Mouse (Mus musculus): ENCODE measurements around the gene Atp13a4. TPM values are rescaled to one million over a fixed set of nuclear protein-coding genes. Genes with fewer than 3 reads are reported as not detected.

Atp13a4 gene
- 0.16 TPM in 1 of 2 replicates, not detected in the other for total RNA-seq (2023)

DNA sequence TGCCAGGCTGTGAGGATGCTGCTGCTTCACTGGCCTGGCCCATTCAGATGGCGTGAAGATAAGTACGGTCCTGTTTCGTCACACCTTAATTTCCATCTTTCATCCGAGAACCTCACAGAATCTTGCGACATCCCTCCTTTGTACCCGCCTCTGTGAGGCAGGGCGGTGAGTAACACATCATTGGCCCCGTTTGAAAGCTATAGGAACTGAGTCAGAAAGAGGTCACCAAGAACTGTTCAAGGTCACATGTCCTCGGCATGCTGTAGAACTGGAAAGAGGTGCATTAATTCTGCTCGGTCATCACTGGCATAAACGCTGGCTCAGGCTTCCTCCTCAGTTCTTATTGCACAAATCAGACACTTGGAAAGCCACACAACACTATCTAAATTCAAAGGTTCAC lies at the start of gene Atp13a4:
Gene Atp13a4 (minus strand): TSS at position 36 of the 400 bp plus-strand sequence.

GRCm38 (mm10) chr16:29579167-29579786 lies 34.6 kb upstream of the Atp13a4 start, which contains the start of gene Opa1:
TSS of gene Opa1 (plus strand) at chr16:29579334.

DNA sequence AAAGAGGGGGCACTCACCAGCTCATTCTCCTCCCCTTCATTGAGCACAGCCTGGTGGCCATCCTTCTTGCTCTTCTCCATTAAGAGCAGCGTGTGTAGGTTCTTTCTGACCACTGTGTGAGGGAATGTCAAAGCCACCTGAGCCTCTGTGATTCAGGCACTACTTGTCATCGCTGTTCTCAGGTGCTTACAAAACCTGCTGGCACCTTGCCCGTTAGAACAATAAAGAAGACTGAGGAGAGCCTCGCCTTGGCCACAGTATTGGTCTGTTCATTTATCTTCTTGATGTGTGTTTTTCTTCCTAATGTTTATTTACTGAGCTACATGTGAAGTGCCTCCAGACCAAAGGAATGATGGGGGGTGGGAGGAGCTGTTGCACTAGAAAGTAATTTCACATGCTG lies 166.2 kb downstream of the Atp13a4 start, which contains the start of gene Atp13a5:
Gene Atp13a5 (minus strand): TSS at position 275 of the 400 bp plus-strand sequence.

Other genes starting within 250 kb of the Atp13a4 start
- not detected in 2 replicates for gene Atp13a5, start 166.1 kb downstream of the Atp13a4 start, total RNA-seq (2023)
- 18.5 and 22.1 TPM in 2 replicates for gene Opa1, start 34.5 kb upstream of the Atp13a4 start, total RNA-seq (2023)

Data from neutrophil, adult 65 days (primary cell).